Mouse (Mus musculus): ENCODE results near the gene Cfap74.
"Not testable (repeated sequence)": the region's sequence is repeated elsewhere in the genome, so short reads cannot be mapped to it uniquely, and the experiment has no call there.

Cfap74 gene

DNA sequence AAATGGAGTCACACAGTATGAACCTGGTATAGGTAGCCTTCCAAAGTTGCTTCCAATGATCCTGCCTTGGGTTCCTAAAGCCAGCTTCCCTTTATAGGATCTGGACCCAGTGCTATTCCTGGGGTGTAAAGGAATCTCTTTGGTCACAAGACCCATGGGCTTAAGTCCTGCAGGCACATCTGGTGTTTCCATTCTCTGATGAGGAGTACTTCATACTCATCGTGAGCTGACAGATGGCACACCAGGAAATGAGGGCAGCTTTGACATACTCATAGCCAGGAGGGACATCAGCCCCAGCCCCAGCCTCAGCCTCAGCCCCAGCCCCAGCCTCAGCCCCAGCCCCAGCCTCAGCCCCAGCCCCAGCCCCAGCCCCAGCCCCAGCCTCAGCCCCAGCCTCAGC, 6.5 kb upstream of the Cfap74 start:
- no peak for DNase-seq (ENCODE audit: extremely low spot score, low read depth, low spot score)

GRCm38 (mm10) chr4:155408695-155409057, 314 bp upstream of the Cfap74 start:
- no peak for DNase-seq (ENCODE audit: extremely low spot score, low read depth, low spot score)

GRCm38 (mm10) chr4:155412124-155412523, 3.1 kb downstream of the Cfap74 start:
- DNase-seq (ENCODE audit: extremely low spot score, low read depth, low spot score) = no peak

DNA sequence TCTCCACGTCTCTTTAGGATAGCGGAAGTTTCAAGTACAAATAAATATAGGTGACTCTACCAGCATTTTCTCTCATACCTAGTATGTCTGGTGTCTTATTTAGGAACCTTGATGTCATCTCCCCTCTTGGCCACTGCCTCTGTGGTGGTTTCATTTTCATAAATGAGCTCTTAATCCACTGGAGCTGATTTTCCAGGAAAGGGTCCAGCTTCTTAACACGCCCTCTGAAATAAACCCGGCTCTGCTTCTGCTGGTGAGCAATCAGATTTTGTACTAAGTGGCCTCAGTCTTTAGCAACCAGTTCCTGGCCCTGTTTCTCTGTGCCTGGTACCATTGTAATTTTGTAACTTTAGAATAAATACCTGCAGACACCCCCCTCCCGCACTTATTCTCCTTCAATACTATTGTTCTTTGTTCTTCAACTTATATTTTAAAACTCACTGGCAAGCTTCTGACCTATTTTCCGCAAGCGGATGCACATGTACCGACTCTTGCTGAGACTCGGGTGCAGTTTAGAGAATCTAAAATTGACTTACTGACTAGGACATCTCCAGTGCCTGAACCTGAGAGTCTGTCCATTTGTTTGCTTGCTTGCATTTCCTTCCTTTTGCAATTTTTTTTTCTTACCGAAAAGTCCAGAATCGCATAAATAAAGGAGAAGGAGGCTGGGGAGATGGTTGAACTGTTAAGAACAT, 4.8 kb downstream of the Cfap74 start:
- DNase-seq (ENCODE audit: extremely low spot score, low read depth, low spot score) = no peak

GRCm38 (mm10) chr4:155414656-155415235, 5.8 kb downstream of the Cfap74 start:
- DNase-seq (ENCODE audit: extremely low spot score, low read depth, low spot score) = no peak

DNA sequence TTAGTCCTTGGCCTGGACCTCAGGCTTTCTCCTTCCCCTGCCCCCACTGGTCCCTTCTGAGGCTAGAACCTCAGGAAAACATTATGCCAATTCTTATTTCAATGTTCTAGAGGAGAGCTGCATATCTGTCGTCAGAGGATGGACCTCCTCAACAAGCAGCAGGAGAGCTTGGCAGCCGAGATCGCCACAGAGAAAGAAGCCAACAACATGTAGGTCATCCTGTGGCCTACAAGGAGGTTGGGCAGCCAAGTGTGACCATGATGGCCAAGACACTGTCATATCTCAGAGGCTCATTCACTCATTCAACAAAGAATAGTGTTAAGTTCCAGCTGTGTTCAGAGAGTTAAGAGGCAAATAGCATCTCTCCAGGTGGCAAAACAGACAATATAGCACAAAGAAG, 11.1 kb downstream of the Cfap74 start:
- DNase-seq (ENCODE audit: extremely low spot score, low read depth, low spot score) = no peak

GRCm38 (mm10) chr4:155421412-155422370, 12.7 kb downstream of the Cfap74 start:
- DNase-seq (ENCODE audit: extremely low spot score, low read depth, low spot score) = not testable (repeated sequence)

DNA sequence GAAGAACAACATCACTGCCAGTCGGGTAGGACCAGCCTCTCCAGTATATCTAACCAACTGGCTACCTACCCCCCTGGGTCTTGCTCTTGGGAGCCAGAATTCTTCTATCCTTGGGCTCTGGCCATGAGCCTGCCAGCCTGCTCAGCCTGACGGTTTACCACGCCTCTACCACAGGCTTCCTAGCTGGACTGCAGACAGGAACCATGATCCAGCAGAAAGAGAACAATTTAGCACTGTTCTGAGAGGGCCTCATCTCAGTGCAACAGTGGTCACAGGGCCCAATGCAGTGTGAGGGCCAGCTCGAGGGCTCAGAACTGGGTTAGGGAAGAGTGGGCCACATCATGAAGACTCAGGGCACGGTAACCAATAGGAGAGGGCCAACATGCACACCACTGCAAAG, 15.0 kb downstream of the Cfap74 start:
- no peak for DNase-seq (ENCODE audit: extremely low spot score, low read depth, low spot score)

DNA sequence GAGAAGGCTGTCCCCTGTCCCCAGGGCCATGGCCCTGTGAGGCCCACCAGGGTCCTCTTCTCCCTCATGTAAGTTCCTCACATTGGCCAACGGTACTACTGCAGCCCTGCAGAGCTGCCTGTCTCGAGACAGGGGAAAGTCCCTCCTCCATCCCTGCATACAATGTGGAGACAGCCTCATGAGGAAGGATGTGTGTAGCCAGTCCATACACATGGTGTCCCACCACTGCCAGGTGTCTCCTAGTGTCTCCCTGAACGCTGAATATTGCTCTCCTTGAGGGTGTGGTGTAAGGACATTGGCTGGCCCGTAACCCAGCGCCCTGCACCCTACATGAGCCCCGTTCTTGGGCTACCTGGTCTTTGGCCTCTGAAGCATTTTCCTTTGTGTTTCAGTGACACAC, 17.3 kb downstream of the Cfap74 start:
- no peak for DNase-seq (ENCODE audit: extremely low spot score, low read depth, low spot score)

- no peak for DNase-seq (ENCODE audit: extremely low spot score, low read depth, low spot score)
These were observed 19.5 kb downstream of the Cfap74 start for GRCm38 (mm10) chr4:155428442-155428841.

DNA sequence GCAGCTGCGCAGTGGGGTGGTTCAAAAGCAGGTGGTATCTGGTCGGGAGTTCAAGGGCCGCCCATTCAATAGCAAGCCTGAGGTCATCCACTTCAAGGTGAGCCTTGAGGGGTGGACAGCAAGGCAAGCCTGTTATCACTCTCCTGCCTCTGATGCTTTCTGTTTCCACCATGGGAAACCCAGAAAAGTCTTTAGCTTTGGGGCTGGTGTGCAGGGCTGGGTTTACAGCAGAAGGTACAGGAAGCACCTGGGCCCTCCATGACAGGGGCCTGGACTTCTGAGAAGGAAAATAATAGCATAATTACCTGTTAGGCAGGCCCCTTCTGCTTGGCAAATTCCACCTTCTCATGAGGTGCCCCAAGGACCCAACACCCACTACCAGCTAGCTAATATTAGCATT, 20.2 kb downstream of the Cfap74 start:
- no peak for DNase-seq (ENCODE audit: extremely low spot score, low read depth, low spot score)

DNA sequence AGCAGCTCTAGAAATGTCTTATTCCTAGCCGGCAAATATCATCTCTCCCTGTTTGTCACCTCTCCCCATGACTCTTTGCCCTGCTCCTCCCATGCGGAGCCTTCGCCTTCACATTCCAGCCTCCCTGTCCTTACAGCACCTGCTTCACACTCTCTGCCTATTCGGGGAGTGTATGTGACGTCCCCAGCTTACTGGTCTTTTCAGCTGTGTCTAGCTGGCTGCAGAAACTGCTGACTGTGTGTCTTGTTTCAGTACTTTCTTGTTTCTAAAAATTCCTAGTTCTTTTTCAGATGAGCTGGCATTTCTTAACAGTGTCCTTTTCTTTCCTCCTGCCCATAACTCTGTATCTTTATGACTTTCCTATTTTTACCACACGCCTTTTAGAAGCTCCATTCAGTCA, 23.4 kb downstream of the Cfap74 start:
- no peak for DNase-seq (ENCODE audit: extremely low spot score, low read depth, low spot score)

DNA sequence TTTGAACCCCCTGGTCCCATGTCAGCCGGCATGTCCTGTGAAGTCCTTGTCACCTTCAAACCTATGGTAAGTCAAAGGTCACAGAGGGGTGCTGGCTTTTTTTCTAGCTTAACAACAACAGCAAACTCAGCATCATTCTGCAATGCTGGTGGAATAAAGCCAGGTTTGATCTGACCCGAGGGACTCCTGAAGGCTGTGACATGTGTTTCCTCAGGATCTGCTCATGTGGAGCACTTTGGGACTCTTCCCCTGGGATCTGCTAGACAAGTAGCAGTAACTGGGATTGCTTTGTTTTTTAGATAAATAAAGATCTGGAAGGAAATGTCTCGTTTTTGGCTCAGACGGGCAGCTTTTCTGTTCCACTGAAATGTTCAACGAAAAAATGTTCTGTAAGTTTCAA, 25.0 kb downstream of the Cfap74 start:
- no peak for DNase-seq (ENCODE audit: extremely low spot score, low read depth, low spot score)

GRCm38 (mm10) chr4:155442808-155443207, 33.8 kb downstream of the Cfap74 start:
- no peak for DNase-seq (ENCODE audit: extremely low spot score, low read depth, low spot score)

- DNase-seq (ENCODE audit: extremely low spot score, low read depth, low spot score) = no peak
These were observed 42.6 kb downstream of the Cfap74 start for GRCm38 (mm10) chr4:155451597-155451996.

- DNase-seq (ENCODE audit: extremely low spot score, low read depth, low spot score) = no peak
These were observed 49.6 kb downstream of the Cfap74 start for GRCm38 (mm10) chr4:155458575-155458974.

- no peak for DNase-seq (ENCODE audit: extremely low spot score, low read depth, low spot score)
These were observed 54.1 kb downstream of the Cfap74 start for GRCm38 (mm10) chr4:155463050-155463449.

GRCm38 (mm10) chr4:155463611-155464010, 54.6 kb downstream of the Cfap74 start:
- DNase-seq (ENCODE audit: extremely low spot score, low read depth, low spot score) = no peak

- no peak for DNase-seq (ENCODE audit: extremely low spot score, low read depth, low spot score)
These were observed 55.1 kb downstream of the Cfap74 start for GRCm38 (mm10) chr4:155464061-155464460.

DNA sequence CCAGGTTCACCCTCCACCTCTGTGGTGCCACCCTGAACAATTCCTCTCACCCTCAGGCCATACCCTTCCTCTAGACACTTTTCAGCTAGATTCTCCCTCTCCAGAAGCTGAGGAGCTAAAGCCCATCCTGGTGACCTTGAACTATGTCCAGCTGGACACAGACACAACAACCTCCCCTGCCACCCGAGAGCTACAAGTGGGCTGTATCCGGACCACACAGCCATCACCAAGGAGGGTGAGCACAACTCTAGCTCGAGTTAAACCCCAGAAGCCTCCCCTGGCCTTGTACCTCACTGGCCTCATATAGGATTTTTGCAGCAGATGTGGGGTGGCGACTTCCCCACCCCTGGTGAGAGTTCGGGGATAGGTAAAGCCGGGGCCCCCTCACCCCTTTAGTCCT, 56.6 kb downstream of the Cfap74 start:
- no peak for DNase-seq (ENCODE audit: extremely low spot score, low read depth, low spot score)

GRCm38 (mm10) chr4:155466080-155466479, 57.1 kb downstream of the Cfap74 start:
- no peak for DNase-seq (ENCODE audit: extremely low spot score, low read depth, low spot score)

All from hindlimb bud, embryonic 11.5 days (tissue).